Mouse (Mus musculus) cerebellum, adult 2 months (tissue): ENCODE results near the gene Ufd1.

Experiments
- CTCF ChIP-seq: fragments of 200-500 bp; IDR thresholded peaks from 2 replicates; pipeline ENCODE4 v1.5.1; 2011; ENCODE audit warnings: low read depth, mild to moderate bottlenecking, control low read depth, low read length, moderate library complexity, borderline replicate concordance; ENCODE audit not compliant: insufficient read depth
- POLR2A ChIP-seq: fragments of 200-500 bp; IDR thresholded peaks from 2 replicates; pipeline ENCODE4 v1.6.1; 2011; ENCODE audit warnings: low read length, control low read depth, borderline replicate concordance; ENCODE audit not compliant: insufficient read depth

- no peak for TF ChIP-seq POLR2A
- no peak for TF ChIP-seq CTCF
Observed at GRCm38 (mm10) chr16:18786652-18787051, 24.9 kb upstream of the Ufd1 start.
